In genomic region chr7:142128843-142129242, GRCm38 (mm10) we compare ENCODE assay signal across 34 mouse cellular contexts. TPM values are rescaled to one million over a fixed set of nuclear protein-coding genes. Genes with fewer than 3 reads are reported as not detected.
A peak's percentile ranks its signal among the peaks of the same experiment; 100 is the strongest.
DNase-seq lines count a peak whose midpoint lies in the region; ATAC-seq and TF ChIP-seq lines count a peak whose summit lies in the region.
"Had no signal": no experiment of that assay in that cellular context is flagged by ENCODE, and none has a peak within 500 bp of the region (broad histone marks: within the 10 kb centered on the region; RNA-seq: fewer than 3 reads in every experiment).

No protein-coding gene starts in this region.

- ATAC-seq in intestine, postnatal 0 days = no peak
- ATAC-seq in intestine, embryonic 15.5 days = no peak
- no peak for ATAC-seq in lung, embryonic 14.5 days (ENCODE audit: insufficient read depth)
- ATAC-seq: midbrain, embryonic 16.5 days had no signal

- no peaks in the 10 kb centered on the region for H3K27me3 ChIP-seq in intestine, postnatal 0 days (replicated peaks; ENCODE audit: control insufficient read depth, insufficient read depth, low read length)
- H3K27me3 ChIP-seq in intestine, embryonic 15.5 days (replicated peaks) = no peaks in the 10 kb centered on the region
- H3K27me3 ChIP-seq in lung, embryonic 14.5 days (ENCODE audit: insufficient read depth, low read length) = no peaks in the 10 kb centered on the region
- H3K27me3 ChIP-seq: forebrain, embryonic 12.5 days; hindbrain, embryonic 15.5 days; limb, embryonic 13.5 days; liver, embryonic 13.5 days; lung, embryonic 15.5 days; neural tube, embryonic 12.5 days had no signal

- TF ChIP-seq CTCF in intestine, postnatal 0 days (IDR thresholded peaks at IDR 0.05; ENCODE audit: low read depth) = peak; percentile 61
- peak; percentile 44 for TF ChIP-seq CTCF in lung, embryonic 14.5 days (IDR thresholded peaks at IDR 0.05; ENCODE audit: low read depth)
- peak; percentile 18; the same call in 1 of the 2 replicates for TF ChIP-seq CTCF in brain, embryonic 14.5 days (IDR thresholded peaks at IDR 0.05; ENCODE audit: borderline replicate concordance, extremely low read depth, insufficient read depth, insufficient read length)

- 61% methylated on average over 4 of the region's 4 CpGs for WGBS in intestine, postnatal 0 days
- 62% methylated on average over 4 of the region's 4 CpGs for WGBS in intestine, embryonic 15.5 days
- 56% methylated on average over 4 of the region's 4 CpGs for WGBS in lung, embryonic 14.5 days

- H3K9me3 ChIP-seq in intestine, postnatal 0 days (ENCODE audit: control insufficient read depth) = no peaks in the 10 kb centered on the region
- no peaks in the 10 kb centered on the region for H3K9me3 ChIP-seq in intestine, embryonic 15.5 days
- no peaks in the 10 kb centered on the region for H3K9me3 ChIP-seq in lung, embryonic 14.5 days (ENCODE audit: low read depth, low read length)
- H3K9me3 ChIP-seq: embryonic facial prominence, embryonic 10.5 days; embryonic facial prominence, embryonic 15.5 days; forebrain, embryonic 12.5 days; heart, embryonic 12.5 days; hindbrain, embryonic 15.5 days; limb, embryonic 13.5 days; liver, embryonic 13.5 days; lung, embryonic 15.5 days; neural tube, embryonic 12.5 days had no signal

- no peak overlapping the region for H3K9ac ChIP-seq in intestine, postnatal 0 days (ENCODE audit: low read depth, low read length)
- no peak overlapping the region for H3K9ac ChIP-seq in intestine, embryonic 15.5 days
- H3K9ac ChIP-seq in lung, embryonic 14.5 days = no peak overlapping the region
- H3K9ac ChIP-seq: embryonic facial prominence, embryonic 15.5 days; forebrain, embryonic 12.5 days; heart, embryonic 12.5 days; hindbrain, embryonic 15.5 days; limb, embryonic 13.5 days; liver, embryonic 13.5 days; lung, embryonic 15.5 days; neural tube, embryonic 12.5 days had no signal

- DNase-seq in lung, embryonic 14.5 days = peak; percentile 4
- no peak for DNase-seq in lung, postnatal 10 days
- DNase-seq in A20 (ENCODE audit: low read depth, low spot score) = peak; percentile 15
- no peak for DNase-seq in brain, embryonic 14.5 days (ENCODE audit: low read depth)
- DNase-seq in frontal cortex, postnatal 10 days (ENCODE audit: low spot score in 2 of 2) = no peak
- DNase-seq: adrenal gland, postnatal 36 days; cerebellum, adult 8-10 months; cerebellum, postnatal 25 days; gastrocnemius, adult 2 months; gastrocnemius, postnatal 36 days; heart, adult 2 months; liver, embryonic 13.5 days; right cerebral cortex, postnatal 4 days; thymus, adult 2 months; thymus, postnatal 36 days had no signal

- no peak for TF ChIP-seq POLR2A in brain, embryonic 14.5 days (IDR thresholded peaks at IDR 0.05; ENCODE audit: borderline replicate concordance, extremely low read depth, insufficient read depth, insufficient read length, poor library complexity, severe bottlenecking)

- H3K27ac ChIP-seq in intestine, postnatal 0 days (ENCODE audit: low read depth, low read length) = no peak overlapping the region
- H3K27ac ChIP-seq in intestine, embryonic 15.5 days = no peak overlapping the region
- no peak overlapping the region for H3K27ac ChIP-seq in lung, embryonic 14.5 days (ENCODE audit: low read depth)
- H3K27ac ChIP-seq: embryonic facial prominence, embryonic 10.5 days; embryonic facial prominence, embryonic 15.5 days; forebrain, embryonic 12.5 days; gastrocnemius, adult 2 months; heart, adult 2 months; hindbrain, embryonic 15.5 days; layer of hippocampus, adult 2 months; left cerebral cortex, adult 2 months; limb, embryonic 13.5 days; liver, embryonic 13.5 days; lung, embryonic 15.5 days; macrophage; neural tube, embryonic 12.5 days had no signal

- H3K4me2 ChIP-seq in intestine, postnatal 0 days (replicated peaks; ENCODE audit: low read depth) = no peak overlapping the region
- no peak overlapping the region for H3K4me2 ChIP-seq in intestine, embryonic 15.5 days (replicated peaks)
- H3K4me2 ChIP-seq in lung, embryonic 14.5 days = no peak overlapping the region
- H3K4me2 ChIP-seq: embryonic facial prominence, embryonic 15.5 days; forebrain, embryonic 12.5 days; heart, embryonic 12.5 days; hindbrain, embryonic 15.5 days; limb, embryonic 13.5 days; liver, embryonic 13.5 days; lung, embryonic 15.5 days; neural tube, embryonic 12.5 days had no signal

- H3K4me3 ChIP-seq in intestine, postnatal 0 days (ENCODE audit: low read depth, low read length) = no peak overlapping the region
- no peak overlapping the region for H3K4me3 ChIP-seq in intestine, embryonic 15.5 days (replicated peaks)
- H3K4me3 ChIP-seq in lung, embryonic 14.5 days (ENCODE audit: low read depth, low read length) = no peak overlapping the region
- H3K4me3 ChIP-seq: embryonic facial prominence, embryonic 10.5 days; embryonic facial prominence, embryonic 15.5 days; forebrain, embryonic 12.5 days; gastrocnemius, adult 2 months; heart, adult 2 months; heart, embryonic 12.5 days; hindbrain, embryonic 15.5 days; layer of hippocampus, adult 2 months; left cerebral cortex, adult 2 months; limb, embryonic 13.5 days; liver, embryonic 13.5 days; lung, embryonic 15.5 days; myocyte; neural tube, embryonic 12.5 days had no signal

- no peaks in the 10 kb centered on the region for H3K36me3 ChIP-seq in intestine, postnatal 0 days (ENCODE audit: control insufficient read depth, insufficient read depth)
- no peaks in the 10 kb centered on the region for H3K36me3 ChIP-seq in intestine, embryonic 15.5 days
- no peaks in the 10 kb centered on the region for H3K36me3 ChIP-seq in lung, embryonic 14.5 days (ENCODE audit: insufficient read depth)
- H3K36me3 ChIP-seq: embryonic facial prominence, embryonic 10.5 days; embryonic facial prominence, embryonic 15.5 days; forebrain, embryonic 12.5 days; heart, embryonic 12.5 days; hindbrain, embryonic 15.5 days; limb, embryonic 13.5 days; liver, embryonic 13.5 days; lung, embryonic 15.5 days; neural tube, embryonic 12.5 days had no signal

- H3K4me1 ChIP-seq in intestine, postnatal 0 days (replicated peaks; ENCODE audit: control insufficient read depth, insufficient read depth, low read length) = no peaks in the 10 kb centered on the region
- no peaks in the 10 kb centered on the region for H3K4me1 ChIP-seq in intestine, embryonic 15.5 days (replicated peaks)
- H3K4me1 ChIP-seq in lung, embryonic 14.5 days (ENCODE audit: insufficient read depth) = no peaks in the 10 kb centered on the region
- H3K4me1 ChIP-seq: embryonic facial prominence, embryonic 10.5 days; embryonic facial prominence, embryonic 15.5 days; forebrain, embryonic 12.5 days; heart, embryonic 12.5 days; hindbrain, embryonic 15.5 days; limb, embryonic 13.5 days; liver, embryonic 13.5 days; lung, embryonic 15.5 days; neural tube, embryonic 12.5 days had no signal

RNA-seq across cellular contexts. Expression of gene Gm39115, which starts 7.0 kb away (rescaled TPM):
- not detected in 2 replicates for polyA plus RNA-seq in intestine, postnatal 0 days (2015; fragmentation: Nextera tagmentation; extraction: Ambion mirVana)
- not detected in 2 replicates for polyA plus RNA-seq in intestine, embryonic 15.5 days (2015; fragmentation: Nextera tagmentation; extraction: Ambion mirVana)
- not detected in 2 replicates for polyA plus RNA-seq in lung, embryonic 14.5 days (2014; fragmentation: Nextera tagmentation; extraction: Ambion mirVana)
- not detected in 2 replicates for polyA plus RNA-seq in brain, embryonic 14.5 days (2012; rRNA removed)
- polyA plus RNA-seq: embryonic facial prominence, embryonic 10.5 days; embryonic facial prominence, embryonic 15.5 days; forebrain, embryonic 12.5 days; heart, adult 2 months; heart, embryonic 12.5 days; heart, postnatal 0 days; hindbrain, embryonic 15.5 days; intestine, embryonic 14.5 days; kidney, embryonic 14.5 days; limb, embryonic 13.5 days; liver, embryonic 13.5 days; lung, embryonic 15.5 days; macrophage; midbrain, embryonic 16.5 days; myocyte; neural tube, embryonic 12.5 days; spleen, adult 2 months; thymus, adult 2 months had no signal

RNA-seq across cellular contexts. Expression of gene Gm45618, which starts 8.3 kb away (rescaled TPM):
- not detected in 2 replicates for polyA plus RNA-seq in intestine, postnatal 0 days (2015; fragmentation: Nextera tagmentation; extraction: Ambion mirVana)
- polyA plus RNA-seq in intestine, embryonic 15.5 days (2015; fragmentation: Nextera tagmentation; extraction: Ambion mirVana) = not detected in 2 replicates
- polyA plus RNA-seq in lung, embryonic 14.5 days (2014; fragmentation: Nextera tagmentation; extraction: Ambion mirVana) = not detected in 2 replicates
- not detected in 2 replicates for polyA plus RNA-seq in brain, embryonic 14.5 days (2012; rRNA removed)
- polyA plus RNA-seq: embryonic facial prominence, embryonic 10.5 days; forebrain, embryonic 12.5 days; heart, adult 2 months; heart, embryonic 12.5 days; heart, postnatal 0 days; hindbrain, embryonic 15.5 days; intestine, embryonic 14.5 days; kidney, embryonic 14.5 days; limb, embryonic 13.5 days; liver, embryonic 13.5 days; lung, embryonic 15.5 days; macrophage; myocyte; neural tube, embryonic 12.5 days; spleen, adult 2 months; thymus, adult 2 months had no signal

RNA-seq across cellular contexts. Expression of gene Gm45337, which starts 15.6 kb away (rescaled TPM):
- polyA plus RNA-seq in intestine, postnatal 0 days (2015; fragmentation: Nextera tagmentation; extraction: Ambion mirVana) = not detected in 2 replicates
- polyA plus RNA-seq in intestine, embryonic 15.5 days (2015; fragmentation: Nextera tagmentation; extraction: Ambion mirVana) = not detected in 2 replicates
- polyA plus RNA-seq in lung, embryonic 14.5 days (2014; fragmentation: Nextera tagmentation; extraction: Ambion mirVana) = not detected in 2 replicates
- 0.06 TPM in 1 of 2 replicates, not detected in the other for polyA plus RNA-seq in brain, embryonic 14.5 days (2012; rRNA removed)
- polyA plus RNA-seq: embryonic facial prominence, embryonic 10.5 days; forebrain, embryonic 12.5 days; heart, adult 2 months; heart, embryonic 12.5 days; heart, postnatal 0 days; hindbrain, embryonic 15.5 days; intestine, embryonic 14.5 days; kidney, embryonic 14.5 days; limb, embryonic 13.5 days; liver, embryonic 13.5 days; lung, embryonic 15.5 days; macrophage; midbrain, embryonic 16.5 days; myocyte; neural tube, embryonic 12.5 days; spleen, adult 2 months; thymus, adult 2 months had no signal

RNA-seq across cellular contexts. Expression of gene Gm29735, which starts 28.1 kb away (rescaled TPM):
- not detected in 2 replicates for polyA plus RNA-seq in intestine, postnatal 0 days (2015; fragmentation: Nextera tagmentation; extraction: Ambion mirVana)
- polyA plus RNA-seq in intestine, embryonic 15.5 days (2015; fragmentation: Nextera tagmentation; extraction: Ambion mirVana) = not detected in 2 replicates
- not detected in 2 replicates for polyA plus RNA-seq in lung, embryonic 14.5 days (2014; fragmentation: Nextera tagmentation; extraction: Ambion mirVana)
- not detected in 2 replicates for polyA plus RNA-seq in brain, embryonic 14.5 days (2012; rRNA removed)
- polyA plus RNA-seq: embryonic facial prominence, embryonic 10.5 days; forebrain, embryonic 12.5 days; heart, adult 2 months; heart, embryonic 12.5 days; heart, postnatal 0 days; hindbrain, embryonic 15.5 days; intestine, embryonic 14.5 days; kidney, embryonic 14.5 days; limb, embryonic 13.5 days; liver, embryonic 13.5 days; lung, embryonic 15.5 days; macrophage; midbrain, embryonic 16.5 days; myocyte; neural tube, embryonic 12.5 days; spleen, adult 2 months; thymus, adult 2 months had no signal

RNA-seq across cellular contexts. Expression of gene Dusp8, which starts 33.2 kb away (rescaled TPM):
- polyA plus RNA-seq in intestine, postnatal 0 days (2015; fragmentation: Nextera tagmentation; extraction: Ambion mirVana) = 5.8 and 6.4 TPM in 2 replicates
- polyA plus RNA-seq in intestine, embryonic 15.5 days (2015; fragmentation: Nextera tagmentation; extraction: Ambion mirVana) = 6.6 TPM in 2 replicates
- polyA plus RNA-seq in lung, embryonic 14.5 days (2014; fragmentation: Nextera tagmentation; extraction: Ambion mirVana) = 1.8 and 1.9 TPM in 2 replicates
- polyA plus RNA-seq in brain, embryonic 14.5 days (2012; rRNA removed) = 93.1 and 145 TPM in 2 replicates

Comparison
In these comparisons a context has a peak if more than half of its experiments do, and no peak if none do; other contexts are left out.
1. DNase-seq: peak in lung, embryonic 14.5 days (single experiment) and A20 (single experiment); none in lung, postnatal 10 days (single experiment), brain, embryonic 14.5 days (single experiment) and frontal cortex, postnatal 10 days (0 of 2).
2. Peak in every context shown above with its lines, with median percentiles within 50 percentile points of each other: CTCF ChIP-seq.